32 mouse cellular contexts compared by ENCODE assay signal in genomic region chr16:6032563-6032962, GRCm38 (mm10).
"Had no signal": no experiment of that assay in that cellular context is flagged by ENCODE, and none has a peak within 500 bp of the region (broad histone marks: within the 10 kb centered on the region; RNA-seq: fewer than 3 reads in every experiment).

No protein-coding gene starts in this region.

- DNase-seq: left cerebral cortex, postnatal 4 days; liver; liver, embryonic 13.5 days; liver, postnatal 0 days; lung, adult 18-20 months; lung, adult 2 months; lung, embryonic 14.5 days; lung, postnatal 10 days; lung, postnatal 14 days; lung, postnatal 36 days; lung, postnatal 4 days; midbrain, embryonic 14.5 days had no signal

- ATAC-seq: liver, embryonic 12.5 days; liver, postnatal 0 days; lung, postnatal 0 days; midbrain, embryonic 13.5 days; midbrain, embryonic 15.5 days; midbrain, embryonic 16.5 days had no signal

- H3K4me2 ChIP-seq: limb, embryonic 12.5 days; limb, embryonic 13.5 days; limb, embryonic 15.5 days; liver, embryonic 11.5 days; liver, embryonic 12.5 days; liver, embryonic 13.5 days; liver, embryonic 15.5 days; lung, embryonic 14.5 days; lung, embryonic 15.5 days; midbrain, embryonic 11.5 days; midbrain, embryonic 12.5 days; midbrain, embryonic 13.5 days; midbrain, embryonic 15.5 days; neural tube, embryonic 12.5 days had no signal

- H3K4me1 ChIP-seq: limb, embryonic 10.5 days; limb, embryonic 12.5 days; limb, embryonic 13.5 days; limb, embryonic 15.5 days; liver, embryonic 12.5 days; liver, embryonic 13.5 days; liver, embryonic 15.5 days; lung, embryonic 15.5 days; midbrain, embryonic 12.5 days; neural tube, embryonic 12.5 days had no signal

- H3K9me3 ChIP-seq: limb, embryonic 10.5 days; limb, embryonic 12.5 days; limb, embryonic 13.5 days; limb, embryonic 15.5 days; liver, embryonic 12.5 days; liver, embryonic 13.5 days; liver, embryonic 15.5 days; lung, embryonic 15.5 days; megakaryocyte, embryonic 14.5 days; midbrain, embryonic 10.5 days; midbrain, embryonic 12.5 days; midbrain, embryonic 13.5 days; midbrain, embryonic 15.5 days; neural tube, embryonic 12.5 days had no signal

- H3K9ac ChIP-seq: limb, embryonic 12.5 days; limb, embryonic 13.5 days; limb, embryonic 15.5 days; liver, embryonic 12.5 days; liver, embryonic 13.5 days; liver, embryonic 14.5 days; liver, embryonic 15.5 days; liver, postnatal 0 days; lung, embryonic 14.5 days; lung, embryonic 15.5 days; midbrain, embryonic 12.5 days; midbrain, embryonic 13.5 days; midbrain, embryonic 15.5 days; neural tube, embryonic 12.5 days had no signal

- H3K4me3 ChIP-seq: limb, embryonic 10.5 days; limb, embryonic 12.5 days; limb, embryonic 13.5 days; limb, embryonic 15.5 days; liver, embryonic 12.5 days; liver, embryonic 13.5 days; liver, embryonic 15.5 days; lung, embryonic 15.5 days; megakaryocyte, embryonic 14.5 days; midbrain, embryonic 10.5 days; midbrain, embryonic 12.5 days; midbrain, embryonic 13.5 days; midbrain, embryonic 15.5 days; myocyte; neural tube, embryonic 12.5 days had no signal

- H3K27me3 ChIP-seq: limb, embryonic 13.5 days; limb, embryonic 15.5 days; liver, embryonic 12.5 days; liver, embryonic 13.5 days; liver, embryonic 15.5 days; lung, embryonic 15.5 days; midbrain, embryonic 12.5 days; midbrain, embryonic 13.5 days; midbrain, embryonic 15.5 days; neural tube, embryonic 12.5 days had no signal

- H3K36me3 ChIP-seq: limb, embryonic 10.5 days; limb, embryonic 12.5 days; limb, embryonic 13.5 days; limb, embryonic 15.5 days; liver, embryonic 12.5 days; liver, embryonic 13.5 days; liver, embryonic 15.5 days; lung, embryonic 15.5 days; midbrain, embryonic 10.5 days; midbrain, embryonic 12.5 days; midbrain, embryonic 13.5 days; midbrain, embryonic 15.5 days; neural tube, embryonic 12.5 days had no signal

- H3K27ac ChIP-seq: limb, embryonic 10.5 days; limb, embryonic 12.5 days; limb, embryonic 13.5 days; limb, embryonic 15.5 days; liver, embryonic 12.5 days; liver, embryonic 13.5 days; liver, embryonic 14.5 days; liver, embryonic 15.5 days; lung, embryonic 15.5 days; macrophage; midbrain, embryonic 10.5 days; midbrain, embryonic 12.5 days; midbrain, embryonic 13.5 days; midbrain, embryonic 15.5 days; neural tube, embryonic 12.5 days had no signal
